Mouse (Mus musculus): Measurements from ENCODE around the gene Tspan1.

GRCm38 (mm10) chr4:116173752-116174151 is 6.4 kb upstream of the Tspan1 start:
- TF ChIP-seq POLR2A (IDR thresholded peaks at IDR 0.05; ENCODE audit: borderline replicate concordance, control insufficient read depth, low read depth, low read length) (no peak), CTCF (IDR thresholded peaks at IDR 0.05; ENCODE audit: control insufficient read depth, insufficient read depth, low read length) (no peak)

Measured in bone marrow, adult 2 months (tissue).